Mouse (Mus musculus): ENCODE data around the gene Fam167b. TPM values are rescaled to one million over a fixed set of nuclear protein-coding genes. Genes with fewer than 3 reads are reported as not detected.

Gene Fam167b
- polyA plus RNA-seq (2015; fragmentation: Nextera tagmentation; extraction: Ambion mirVana), result 0.25 and 0.41 TPM in 2 replicates

GRCm38 (mm10) chr4:129578466-129578865 is at the start of gene Fam167b:
Gene Fam167b, minus strand, starts transcription at chr4:129578549.
- 95% methylated on average over 5 of the region's 5 CpGs for WGBS

GRCm38 (mm10) chr4:129626035-129626434 is 47.7 kb upstream of the Fam167b start:
- no peaks in the 10 kb centered on the region for H3K27me3 ChIP-seq
- peaks cover 49% of the 10 kb centered on the region for H3K36me3 ChIP-seq
- no peaks in the 10 kb centered on the region for H3K9me3 ChIP-seq
- H3K9ac ChIP-seq (replicated peaks), result no peak overlapping the region
- H3K4me3 ChIP-seq, result no peak overlapping the region
- H3K27ac ChIP-seq (replicated peaks), result no peak overlapping the region
- WGBS, result 78% methylated on average over 6 of the region's 6 CpGs
- no peak overlapping the region for H3K4me2 ChIP-seq (replicated peaks)
- ATAC-seq (replicated peaks), result no peak
- peaks cover 35% of the 10 kb centered on the region for H3K4me1 ChIP-seq

More at GRCm38 (mm10) chr4:129578466-129578865, at the start of gene Fam167b:
- Histone ChIP-seq H3K9ac (replicated peaks) (no peak within 1 kb of the TSS), H3K4me1 (peaks cover 5% of the 10 kb centered on the region; the same call in 1 of the 2 replicates), H3K9me3 (no peaks in the 10 kb centered on the region), H3K4me3 (no peak within 1 kb of the TSS), H3K27me3 (no peaks in the 10 kb centered on the region), H3K36me3 (no peaks in the 10 kb centered on the region), H3K4me2 (replicated peaks) (no peak within 1 kb of the TSS), H3K27ac (replicated peaks) (no peak within 1 kb of the TSS)
- ATAC-seq (replicated peaks), result no peak

GRCm38 (mm10) chr4:129625496-129625895 is 47.1 kb upstream of the Fam167b start:
- no peaks in the 10 kb centered on the region for H3K9me3 ChIP-seq
- no peak overlapping the region for H3K9ac ChIP-seq (replicated peaks)
- no peak for ATAC-seq (replicated peaks)
- H3K36me3 ChIP-seq, result peaks cover 44% of the 10 kb centered on the region
- 47% methylated on average over 4 of the region's 4 CpGs for WGBS
- H3K4me1 ChIP-seq, result peaks cover 32% of the 10 kb centered on the region
- peak overlapping the region; percentile 93 for H3K27ac ChIP-seq (replicated peaks)
- no peak overlapping the region for H3K4me3 ChIP-seq
- peak overlapping the region; percentile 72; the same call in 1 of the 2 replicates for H3K4me2 ChIP-seq (replicated peaks)
- H3K27me3 ChIP-seq, result no peaks in the 10 kb centered on the region

- ATAC-seq (replicated peaks), result peak; percentile 21; the same call in 1 of the 2 replicates
These were observed 46.7 kb upstream of the Fam167b start for GRCm38 (mm10) chr4:129625029-129625370.

GRCm38 (mm10) chr4:129624281-129625028 is 46.1 kb upstream of the Fam167b start:
- Histone ChIP-seq H3K9me3 (no peaks in the 10 kb centered on the region), H3K4me1 (peaks cover 32% of the 10 kb centered on the region), H3K9ac (replicated peaks) (peak overlapping the region; percentile 94), H3K27me3 (no peaks in the 10 kb centered on the region), H3K4me2 (replicated peaks) (peak overlapping the region; percentile 72), H3K27ac (replicated peaks) (peak overlapping the region; percentile 93), H3K36me3 (peaks cover 35% of the 10 kb centered on the region), H3K4me3 (peak overlapping the region; percentile 76)
- under 1% methylated on average over 18 of the region's 18 CpGs for WGBS
- ATAC-seq (replicated peaks), result peak; percentile 96

More at GRCm38 (mm10) chr4:129625029-129625370, 46.7 kb upstream of the Fam167b start:
- peak overlapping the region; percentile 93 for H3K27ac ChIP-seq (replicated peaks)
- H3K36me3 ChIP-seq, result peaks cover 39% of the 10 kb centered on the region
- H3K27me3 ChIP-seq, result no peaks in the 10 kb centered on the region
- no peaks in the 10 kb centered on the region for H3K9me3 ChIP-seq
- peak overlapping the region; percentile 94; the same call in 1 of the 2 replicates for H3K9ac ChIP-seq (replicated peaks)
- H3K4me1 ChIP-seq, result peaks cover 32% of the 10 kb centered on the region
- WGBS, result 0% methylated on average over 6 of the region's 6 CpGs
- peak overlapping the region; percentile 76 for H3K4me3 ChIP-seq
- H3K4me2 ChIP-seq (replicated peaks), result peak overlapping the region; percentile 72

GRCm38 (mm10) chr4:129623681-129624091 is 45.3 kb upstream of the Fam167b start, which contains the start of gene Ccdc28b:
Gene Ccdc28b, minus strand, starts transcription at chr4:129623947.
- no peaks in the 10 kb centered on the region for H3K27me3 ChIP-seq
- ATAC-seq (replicated peaks), result peak; percentile 36
- H3K9me3 ChIP-seq, result no peaks in the 10 kb centered on the region
- H3K4me2 ChIP-seq (replicated peaks), result peak within 1 kb of the TSS; percentile 72
- peaks cover 32% of the 10 kb centered on the region for H3K4me1 ChIP-seq
- H3K36me3 ChIP-seq, result peaks cover 27% of the 10 kb centered on the region
- peak within 1 kb of the TSS; percentile 76 for H3K4me3 ChIP-seq
- 1% methylated on average over 10 of the region's 10 CpGs for WGBS
- H3K27ac ChIP-seq (replicated peaks), result peak within 1 kb of the TSS; percentile 93
- H3K9ac ChIP-seq (replicated peaks), result peak within 1 kb of the TSS; percentile 94

GRCm38 (mm10) chr4:129622803-129623535 is 44.6 kb upstream of the Fam167b start:
- peaks cover 38% of the 10 kb centered on the region for H3K4me1 ChIP-seq

GRCm38 (mm10) chr4:129622120-129622802 is 43.9 kb upstream of the Fam167b start:
- Histone ChIP-seq H3K9me3 (no peaks in the 10 kb centered on the region), H3K9ac (replicated peaks) (peak overlapping the region; percentile 94; the same call in 1 of the 2 replicates), H3K27me3 (no peaks in the 10 kb centered on the region), H3K4me2 (replicated peaks) (peak overlapping the region; percentile 72), H3K36me3 (peaks cover 13% of the 10 kb centered on the region), H3K27ac (replicated peaks) (peak overlapping the region; percentile 93; the same call in 1 of the 2 replicates), H3K4me1 (peaks cover 41% of the 10 kb centered on the region), H3K4me3 (peak overlapping the region; percentile 76)
- ATAC-seq (replicated peaks), result no peak
- WGBS, result 77% methylated on average over 11 of the region's 11 CpGs

More at GRCm38 (mm10) chr4:129622803-129623535, 44.6 kb upstream of the Fam167b start:
- peak overlapping the region; percentile 76 for H3K4me3 ChIP-seq
- peak overlapping the region; percentile 93 for H3K27ac ChIP-seq (replicated peaks)
- H3K9ac ChIP-seq (replicated peaks), result peak overlapping the region; percentile 94
- peaks cover 20% of the 10 kb centered on the region for H3K36me3 ChIP-seq
- H3K9me3 ChIP-seq, result no peaks in the 10 kb centered on the region
- peak overlapping the region; percentile 72 for H3K4me2 ChIP-seq (replicated peaks)
- H3K27me3 ChIP-seq, result no peaks in the 10 kb centered on the region
- 18% methylated on average over 8 of the region's 8 CpGs for WGBS
- ATAC-seq (replicated peaks), result no peak

- WGBS, result 86% methylated on average over 8 of the region's 8 CpGs
- Histone ChIP-seq H3K4me3 (no peak overlapping the region), H3K27ac (replicated peaks) (no peak overlapping the region), H3K36me3 (peaks cover 5% of the 10 kb centered on the region; the same call in 1 of the 2 replicates), H3K9ac (replicated peaks) (no peak overlapping the region), H3K27me3 (no peaks in the 10 kb centered on the region), H3K4me2 (replicated peaks) (no peak overlapping the region), H3K4me1 (peaks cover 41% of the 10 kb centered on the region), H3K9me3 (no peaks in the 10 kb centered on the region)
- no peak for ATAC-seq (replicated peaks)
These were observed 43.0 kb upstream of the Fam167b start for GRCm38 (mm10) chr4:129621283-129621841.

- Histone ChIP-seq H3K36me3 (peaks cover 9% of the 10 kb centered on the region), H3K27ac (replicated peaks) (no peak overlapping the region; the same call in 1 of the 2 replicates), H3K4me2 (replicated peaks) (no peak overlapping the region), H3K4me3 (no peak overlapping the region), H3K9ac (replicated peaks) (no peak overlapping the region), H3K4me1 (peaks cover 40% of the 10 kb centered on the region), H3K27me3 (no peaks in the 10 kb centered on the region), H3K9me3 (no peaks in the 10 kb centered on the region)
- 90% methylated on average over 11 of the region's 11 CpGs for WGBS
- no peak for ATAC-seq (replicated peaks)
These were observed 42.3 kb upstream of the Fam167b start for GRCm38 (mm10) chr4:129620419-129621282.
